Mouse (Mus musculus): ENCODE measurements at regions not wholly inside any gene's neighbourhood (a gene's known extent, or its start where the extent isn't known, plus 50 kb on each side); places are given as distances from the start of the nearest gene placed in this dataset.
A peak's percentile ranks its signal among the peaks of the same experiment; 100 is the strongest.

GRCm38 (mm10) chr4:47580556-47580955 is 106.1 kb downstream of the Sec61b start:
- H3K27me3 ChIP-seq (ENCODE audit: control insufficient read depth, insufficient read depth, low read length) = no peaks in the 10 kb centered on the region
- H3K27ac ChIP-seq (ENCODE audit: low read depth) = no peak overlapping the region
- no peaks in the 10 kb centered on the region for H3K4me1 ChIP-seq (ENCODE audit: control insufficient read depth, insufficient read depth)
- no peak overlapping the region for H3K9ac ChIP-seq (replicated peaks; ENCODE audit: low read depth, low read length)
- ATAC-seq (ENCODE audit: insufficient read depth, low read depth) (no peak), DNase-seq (ENCODE audit: low spot score) (no peak)
- no peak overlapping the region for H3K4me2 ChIP-seq (ENCODE audit: low read depth, low read length)
- H3K36me3 ChIP-seq (replicated peaks; ENCODE audit: control insufficient read depth, insufficient read depth, low read length) = no peaks in the 10 kb centered on the region
- H3K4me3 ChIP-seq (ENCODE audit: low read depth, low read length) = no peak overlapping the region
- TF ChIP-seq CTCF (IDR thresholded peaks at IDR 0.05; ENCODE audit: low read depth) = no peak
- TF ChIP-seq EP300 (IDR thresholded peaks at IDR 0.05; ENCODE audit: low read depth) = no peak
- no peaks in the 10 kb centered on the region for H3K9me3 ChIP-seq (replicated peaks; ENCODE audit: control insufficient read depth, low read length)
- 89% methylated on average over 5 of the region's 5 CpGs for WGBS

- no peaks in the 10 kb centered on the region for H3K36me3 ChIP-seq (replicated peaks; ENCODE audit: control insufficient read depth, insufficient read depth, low read length)
- no peaks in the 10 kb centered on the region for H3K4me1 ChIP-seq (ENCODE audit: control insufficient read depth, insufficient read depth)
- DNase-seq (ENCODE audit: low spot score) (no peak), ATAC-seq (ENCODE audit: insufficient read depth, low read depth) (peak; percentile 58; the same call in 1 of the 2 replicates)
- H3K27me3 ChIP-seq (ENCODE audit: control insufficient read depth, insufficient read depth, low read length) = no peaks in the 10 kb centered on the region
- H3K9ac ChIP-seq (replicated peaks; ENCODE audit: low read depth, low read length) = no peak overlapping the region
- TF ChIP-seq EP300 (IDR thresholded peaks at IDR 0.05; ENCODE audit: low read depth) (no peak), CTCF (IDR thresholded peaks at IDR 0.05; ENCODE audit: low read depth) (no peak)
- no peak overlapping the region for H3K4me3 ChIP-seq (ENCODE audit: low read depth, low read length)
- WGBS = 49% methylated on average over 5 of the region's 5 CpGs
- H3K4me2 ChIP-seq (ENCODE audit: low read depth, low read length) = no peak overlapping the region
- no peak overlapping the region for H3K27ac ChIP-seq (ENCODE audit: low read depth)
- no peaks in the 10 kb centered on the region for H3K9me3 ChIP-seq (replicated peaks; ENCODE audit: control insufficient read depth, low read length)
Observed at GRCm38 (mm10) chr4:47587256-47587655, 112.8 kb downstream of the Sec61b start.

DNA sequence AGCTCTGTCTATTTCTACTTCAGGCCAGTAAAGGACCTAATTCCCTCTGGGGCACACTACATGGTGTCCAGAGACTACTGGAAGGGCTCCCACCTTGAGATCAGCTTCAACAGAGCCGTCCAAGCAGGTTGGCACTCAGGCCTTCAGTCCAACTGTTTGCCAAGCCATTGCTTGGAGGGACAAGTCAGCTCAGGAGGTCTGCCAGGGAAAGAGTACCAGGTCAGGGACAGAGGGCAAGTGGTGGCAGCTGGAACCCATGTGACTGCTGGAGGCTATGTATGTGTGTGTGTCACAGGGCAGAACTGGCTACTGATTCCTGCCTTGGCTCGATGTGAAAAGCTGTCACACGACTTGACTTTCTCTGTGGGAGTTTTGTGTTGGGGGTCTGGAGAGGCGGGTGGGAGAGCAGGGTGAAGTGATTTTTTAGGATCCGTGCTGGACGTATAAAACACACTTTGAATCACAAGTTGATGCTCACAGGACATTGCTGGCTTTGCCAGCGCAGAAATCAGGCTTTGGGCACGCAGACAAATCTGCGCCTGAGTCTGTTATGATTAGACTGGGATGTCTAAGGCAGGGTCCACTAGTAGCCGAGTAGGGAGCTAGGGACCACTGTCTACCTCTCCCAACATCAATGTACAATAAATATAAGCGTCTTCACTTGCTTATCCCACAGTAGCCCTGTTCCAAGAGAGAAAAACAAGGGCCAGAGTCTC is 118.0 kb downstream of the Sec61b start:
- H3K9me3 ChIP-seq (replicated peaks; ENCODE audit: control insufficient read depth, low read length) = no peaks in the 10 kb centered on the region
- H3K4me3 ChIP-seq (ENCODE audit: low read depth, low read length) = no peak overlapping the region
- WGBS = 82% methylated on average over 11 of the region's 11 CpGs
- DNase-seq (ENCODE audit: low spot score) = no peak
- no peak overlapping the region for H3K27ac ChIP-seq (ENCODE audit: low read depth)
- ATAC-seq (ENCODE audit: insufficient read depth, low read depth) = no peak
- H3K4me2 ChIP-seq (ENCODE audit: low read depth, low read length) = no peak overlapping the region
- no peak for TF ChIP-seq CTCF (IDR thresholded peaks at IDR 0.05; ENCODE audit: low read depth)
- H3K4me1 ChIP-seq (ENCODE audit: control insufficient read depth, insufficient read depth) = peaks cover 14% of the 10 kb centered on the region
- no peaks in the 10 kb centered on the region for H3K27me3 ChIP-seq (ENCODE audit: control insufficient read depth, insufficient read depth, low read length)
- H3K9ac ChIP-seq (replicated peaks; ENCODE audit: low read depth, low read length) = no peak overlapping the region
- no peaks in the 10 kb centered on the region for H3K36me3 ChIP-seq (replicated peaks; ENCODE audit: control insufficient read depth, insufficient read depth, low read length)

GRCm38 (mm10) chr4:47593155-47593554 is 118.7 kb downstream of the Sec61b start:
- peak overlapping the region; percentile 51 for H3K27ac ChIP-seq (ENCODE audit: low read depth)
- TF ChIP-seq EP300 (IDR thresholded peaks at IDR 0.05; ENCODE audit: low read depth) (no peak), CTCF (IDR thresholded peaks at IDR 0.05; ENCODE audit: low read depth) (no peak)
- H3K4me3 ChIP-seq (ENCODE audit: low read depth, low read length) = no peak overlapping the region
- peak; percentile 31 for DNase-seq (ENCODE audit: low spot score)
- no peaks in the 10 kb centered on the region for H3K27me3 ChIP-seq (ENCODE audit: control insufficient read depth, insufficient read depth, low read length)
- WGBS = 30% methylated on average over 7 of the region's 7 CpGs
- no peaks in the 10 kb centered on the region for H3K36me3 ChIP-seq (replicated peaks; ENCODE audit: control insufficient read depth, insufficient read depth, low read length)
- peaks cover 14% of the 10 kb centered on the region for H3K4me1 ChIP-seq (ENCODE audit: control insufficient read depth, insufficient read depth)
- peak; percentile 45; the same call in 1 of the 2 replicates for ATAC-seq (ENCODE audit: insufficient read depth, low read depth)
- no peaks in the 10 kb centered on the region for H3K9me3 ChIP-seq (replicated peaks; ENCODE audit: control insufficient read depth, low read length)
- H3K9ac ChIP-seq (replicated peaks; ENCODE audit: low read depth, low read length) = no peak overlapping the region
- no peak overlapping the region for H3K4me2 ChIP-seq (ENCODE audit: low read depth, low read length)

DNA sequence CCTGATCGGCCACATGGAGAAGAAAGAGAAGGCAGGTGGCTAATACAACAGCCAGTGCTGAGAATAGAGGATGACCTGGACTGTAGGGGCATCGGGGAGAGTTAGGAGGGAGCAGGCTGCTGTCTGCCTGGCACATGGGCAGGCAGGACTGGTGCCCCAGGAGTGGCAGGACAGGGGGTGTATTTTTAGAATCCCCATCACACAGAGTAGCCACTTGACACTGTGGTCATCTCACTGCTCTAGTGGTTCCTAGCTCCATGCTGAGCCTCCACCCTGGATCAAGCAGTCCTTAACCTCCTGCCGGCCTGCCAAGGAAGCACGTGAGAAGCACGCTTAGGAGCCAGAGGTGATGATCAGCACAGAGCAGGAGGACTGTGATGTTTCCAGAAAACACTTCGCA is 119.7 kb downstream of the Sec61b start:
- H3K4me1 ChIP-seq (ENCODE audit: control insufficient read depth, insufficient read depth) = peaks cover 14% of the 10 kb centered on the region
- no peaks in the 10 kb centered on the region for H3K36me3 ChIP-seq (replicated peaks; ENCODE audit: control insufficient read depth, insufficient read depth, low read length)
- TF ChIP-seq EP300 (IDR thresholded peaks at IDR 0.05; ENCODE audit: low read depth) (no peak; the same call in 1 of the 2 replicates), CTCF (IDR thresholded peaks at IDR 0.05; ENCODE audit: low read depth) (no peak)
- H3K4me2 ChIP-seq (ENCODE audit: low read depth, low read length) = no peak overlapping the region
- ATAC-seq (ENCODE audit: insufficient read depth, low read depth) (peak; percentile 84), DNase-seq (ENCODE audit: low spot score) (peak; percentile 70)
- 42% methylated on average over 6 of the region's 6 CpGs for WGBS
- H3K27me3 ChIP-seq (ENCODE audit: control insufficient read depth, insufficient read depth, low read length) = no peaks in the 10 kb centered on the region
- no peak overlapping the region for H3K4me3 ChIP-seq (ENCODE audit: low read depth, low read length)
- no peaks in the 10 kb centered on the region for H3K9me3 ChIP-seq (replicated peaks; ENCODE audit: control insufficient read depth, low read length)
- H3K9ac ChIP-seq (replicated peaks; ENCODE audit: low read depth, low read length) = no peak overlapping the region
- peak overlapping the region; percentile 56 for H3K27ac ChIP-seq (ENCODE audit: low read depth)

- Histone ChIP-seq H3K27ac (ENCODE audit: low read depth) (no peak overlapping the region), H3K27me3 (ENCODE audit: control insufficient read depth, insufficient read depth, low read length) (no peaks in the 10 kb centered on the region), H3K4me3 (ENCODE audit: low read depth, low read length) (no peak overlapping the region), H3K4me1 (ENCODE audit: control insufficient read depth, insufficient read depth) (peaks cover 14% of the 10 kb centered on the region), H3K36me3 (replicated peaks; ENCODE audit: control insufficient read depth, insufficient read depth, low read length) (no peaks in the 10 kb centered on the region), H3K4me2 (ENCODE audit: low read depth, low read length) (no peak overlapping the region), H3K9me3 (replicated peaks; ENCODE audit: control insufficient read depth, low read length) (no peaks in the 10 kb centered on the region), H3K9ac (replicated peaks; ENCODE audit: low read depth, low read length) (no peak overlapping the region)
- TF ChIP-seq CTCF (IDR thresholded peaks at IDR 0.05; ENCODE audit: low read depth) (no peak), EP300 (IDR thresholded peaks at IDR 0.05; ENCODE audit: low read depth) (no peak)
- ATAC-seq (ENCODE audit: insufficient read depth, low read depth) = no peak
- 85% methylated on average over 10 of the region's 10 CpGs for WGBS
- no peak for DNase-seq (ENCODE audit: low spot score)
Observed at GRCm38 (mm10) chr4:47595841-47596240, 121.4 kb downstream of the Sec61b start.

All from heart, postnatal 0 days (tissue).